Mouse (Mus musculus): ENCODE data around the gene Strn4. TPM values are rescaled to one million over a fixed set of nuclear protein-coding genes. Genes with fewer than 3 reads are reported as not detected.

Strn4 gene
- polyA plus RNA-seq (2015; fragmentation: Nextera tagmentation; extraction: Ambion mirVana), result 205 and 227 TPM in 2 replicates

- peaks cover 87% of the 10 kb centered on the region for H3K4me1 ChIP-seq
- H3K4me2 ChIP-seq, result peak within 1 kb of the TSS; percentile 92
- peak within 1 kb of the TSS; percentile 90 for H3K4me3 ChIP-seq
- peak; percentile 87 for ATAC-seq (replicated peaks)
- no peaks in the 10 kb centered on the region for H3K27me3 ChIP-seq (replicated peaks)
- 0% methylated on average over 1 of the region's 1 CpGs for WGBS
- no peaks in the 10 kb centered on the region for H3K9me3 ChIP-seq
- peak within 1 kb of the TSS; percentile 100 for H3K27ac ChIP-seq
- H3K36me3 ChIP-seq (replicated peaks), result no peaks in the 10 kb centered on the region
- peak within 1 kb of the TSS; percentile 99 for H3K9ac ChIP-seq
Observed at GRCm38 (mm10) chr7:16815351-16815941, at the start of gene Strn4. TSS of gene Strn4 (plus strand) at chr7:16815889.

DNA sequence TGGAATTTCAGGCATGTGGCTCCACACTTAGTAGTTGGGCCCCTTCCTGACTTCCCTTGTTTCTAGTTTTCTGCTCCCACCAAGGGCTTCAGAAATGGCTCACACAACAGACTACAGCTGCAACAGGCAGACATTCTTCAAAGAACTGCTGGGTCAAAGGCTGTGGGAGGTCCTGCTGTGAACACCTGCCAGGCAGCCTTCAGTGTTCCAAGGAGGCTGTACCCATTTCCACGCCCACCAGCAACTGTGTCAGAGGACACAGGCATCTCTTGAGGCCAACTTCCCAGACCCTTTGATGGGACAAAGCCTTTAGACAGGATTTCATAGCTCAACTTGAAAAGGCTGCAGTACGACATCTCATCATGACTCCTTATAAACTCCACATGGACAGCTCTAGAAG, 49.2 kb upstream of the Strn4 start:
- 8% methylated on average over 2 of the region's 2 CpGs for WGBS
- no peak for ATAC-seq (replicated peaks)

DNA sequence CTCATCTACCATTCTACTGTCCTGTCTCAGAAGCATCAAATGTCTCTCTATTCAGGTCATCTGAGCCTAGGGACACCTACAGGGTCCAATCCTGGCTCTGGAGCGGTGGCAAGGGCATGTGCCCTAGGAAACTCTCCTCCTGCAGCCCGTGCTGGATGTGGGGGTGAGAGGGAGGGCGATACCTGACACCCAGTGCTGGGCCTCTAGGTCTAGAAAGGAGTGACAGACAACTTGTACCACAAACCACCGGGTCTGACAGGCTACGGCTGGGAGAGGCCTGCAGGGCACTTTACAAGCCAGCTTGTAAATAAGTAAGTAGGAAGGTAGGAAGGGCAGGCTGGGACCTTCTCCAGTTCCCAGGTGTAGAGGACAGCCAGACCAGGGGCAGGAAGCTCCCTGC, 39.8 kb upstream of the Strn4 start:
- Histone ChIP-seq H3K27me3 (replicated peaks) (no peaks in the 10 kb centered on the region), H3K27ac (no peak overlapping the region), H3K4me2 (no peak overlapping the region), H3K4me3 (no peak overlapping the region), H3K9me3 (no peaks in the 10 kb centered on the region), H3K4me1 (peaks cover 4% of the 10 kb centered on the region), H3K36me3 (replicated peaks) (no peaks in the 10 kb centered on the region), H3K9ac (no peak overlapping the region)
- 66% methylated on average over 5 of the region's 5 CpGs for WGBS
- no peak for ATAC-seq (replicated peaks)

More for the DNA sequence above, 49.2 kb upstream of the Strn4 start:
- no peak overlapping the region for H3K27ac ChIP-seq
- no peak overlapping the region for H3K4me2 ChIP-seq
- H3K27me3 ChIP-seq (replicated peaks), result no peaks in the 10 kb centered on the region
- no peaks in the 10 kb centered on the region for H3K36me3 ChIP-seq (replicated peaks)
- no peak overlapping the region for H3K4me3 ChIP-seq
- H3K9ac ChIP-seq, result no peak overlapping the region
- no peaks in the 10 kb centered on the region for H3K4me1 ChIP-seq
- H3K9me3 ChIP-seq, result no peaks in the 10 kb centered on the region

DNA sequence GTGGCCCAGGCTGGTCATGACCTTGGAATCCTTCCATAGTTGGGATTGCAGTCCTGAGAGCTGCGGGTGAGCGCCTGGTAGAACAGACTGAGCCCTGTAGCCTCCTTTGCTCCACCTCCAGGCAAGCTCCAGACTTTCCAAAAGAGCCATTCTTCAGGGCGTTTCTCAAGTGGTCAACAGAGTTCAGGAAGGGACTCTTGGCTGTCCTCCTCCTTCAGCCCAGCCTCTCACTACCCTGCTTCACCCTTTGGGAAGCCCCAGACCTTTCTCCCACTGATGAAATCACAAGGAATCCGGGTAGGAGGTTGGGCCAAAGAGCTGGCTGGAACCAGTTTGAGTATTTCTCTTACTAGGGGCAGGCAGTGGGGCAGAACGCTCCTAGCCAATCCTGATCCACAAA, 35.6 kb upstream of the Strn4 start:
- WGBS, result 68% methylated on average over 5 of the region's 5 CpGs
- Histone ChIP-seq H3K9me3 (no peaks in the 10 kb centered on the region), H3K4me2 (no peak overlapping the region), H3K36me3 (replicated peaks) (no peaks in the 10 kb centered on the region), H3K4me1 (peaks cover 38% of the 10 kb centered on the region), H3K27me3 (replicated peaks) (0 out of 2 replicates have a peak, but pooled peaks cover 8% of the 10 kb centered on the region), H3K9ac (no peak overlapping the region), H3K4me3 (no peak overlapping the region), H3K27ac (no peak overlapping the region)
- ATAC-seq (replicated peaks), result no peak

- ATAC-seq (replicated peaks), result peak; percentile 82
Observed at GRCm38 (mm10) chr7:16780825-16781554, 34.7 kb upstream of the Strn4 start, which contains the start of gene Slc1a5. TSS of gene Slc1a5 (plus strand) at chr7:16781340.

GRCm38 (mm10) chr7:16781555-16781815, 34.2 kb upstream of the Strn4 start:
- H3K27ac ChIP-seq, result no peak overlapping the region
- H3K4me2 ChIP-seq, result peak overlapping the region; percentile 91
- ATAC-seq (replicated peaks), result peak; percentile 34; the same call in 1 of the 2 replicates
- H3K9ac ChIP-seq, result peak overlapping the region; percentile 35; the same call in 1 of the 2 replicates
- H3K9me3 ChIP-seq, result no peaks in the 10 kb centered on the region
- peak overlapping the region; percentile 46 for H3K4me3 ChIP-seq
- no peaks in the 10 kb centered on the region for H3K36me3 ChIP-seq (replicated peaks)
- H3K4me1 ChIP-seq, result peaks cover 38% of the 10 kb centered on the region
- 0 out of 2 replicates have a peak, but pooled peaks cover 8% of the 10 kb centered on the region for H3K27me3 ChIP-seq (replicated peaks)
- 0% methylated on average over 10 of the region's 10 CpGs for WGBS

More at GRCm38 (mm10) chr7:16780825-16781554, 34.7 kb upstream of the Strn4 start, which contains the start of gene Slc1a5:
- peaks cover 38% of the 10 kb centered on the region for H3K4me1 ChIP-seq
- peak within 1 kb of the TSS; percentile 91 for H3K4me2 ChIP-seq
- peak within 1 kb of the TSS; percentile 35 for H3K9ac ChIP-seq
- H3K9me3 ChIP-seq, result no peaks in the 10 kb centered on the region
- 3% methylated on average over 34 of the region's 34 CpGs for WGBS
- peak within 1 kb of the TSS; percentile 46 for H3K4me3 ChIP-seq
- H3K27me3 ChIP-seq (replicated peaks), result 0 out of 2 replicates have a peak, but pooled peaks cover 8% of the 10 kb centered on the region
- H3K27ac ChIP-seq, result 0 out of 2 replicates have a peak within 1 kb of the TSS, but pooled peaks have one; percentile 11
- no peaks in the 10 kb centered on the region for H3K36me3 ChIP-seq (replicated peaks)

DNA sequence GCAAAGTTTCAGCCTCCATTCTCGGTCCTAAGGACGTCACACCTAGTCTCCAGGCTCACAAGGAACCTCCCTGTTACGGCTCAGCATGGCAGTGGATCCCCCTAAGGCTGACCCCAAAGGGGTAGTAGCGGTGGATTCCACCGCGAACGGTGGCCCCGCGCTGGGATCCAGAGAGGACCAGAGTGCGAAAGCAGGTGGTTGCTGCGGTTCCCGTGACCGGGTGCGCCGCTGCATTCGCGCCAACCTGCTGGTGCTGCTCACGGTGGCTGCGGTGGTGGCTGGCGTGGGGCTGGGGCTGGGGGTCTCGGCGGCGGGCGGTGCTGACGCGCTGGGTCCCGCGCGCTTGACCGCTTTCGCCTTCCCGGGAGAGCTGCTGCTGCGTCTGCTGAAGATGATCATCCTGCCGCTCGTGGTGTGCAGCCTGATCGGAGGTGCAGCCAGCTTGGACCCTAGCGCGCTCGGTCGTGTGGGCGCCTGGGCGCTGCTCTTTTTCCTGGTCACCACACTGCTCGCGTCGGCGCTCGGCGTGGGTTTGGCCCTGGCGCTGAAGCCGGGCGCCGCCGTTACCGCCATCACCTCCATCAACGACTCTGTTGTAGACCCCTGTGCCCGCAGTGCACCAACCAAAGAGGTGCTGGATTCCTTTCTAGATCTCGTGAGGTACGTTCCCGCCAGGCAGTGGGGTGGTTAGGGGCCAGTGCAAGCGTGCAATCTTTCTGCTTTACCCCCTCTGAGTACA, 33.7 kb upstream of the Strn4 start:
- Histone ChIP-seq H3K4me3 (peak overlapping the region; percentile 46), H3K9ac (peak overlapping the region; percentile 35), H3K9me3 (no peaks in the 10 kb centered on the region), H3K27ac (no peak overlapping the region), H3K27me3 (replicated peaks) (0 out of 2 replicates have a peak, but pooled peaks cover 8% of the 10 kb centered on the region), H3K4me1 (peaks cover 38% of the 10 kb centered on the region), H3K4me2 (peak overlapping the region; percentile 91), H3K36me3 (replicated peaks) (no peaks in the 10 kb centered on the region)
- ATAC-seq (replicated peaks), result peak; percentile 49
- under 1% methylated on average over 60 of the region's 60 CpGs for WGBS

DNA sequence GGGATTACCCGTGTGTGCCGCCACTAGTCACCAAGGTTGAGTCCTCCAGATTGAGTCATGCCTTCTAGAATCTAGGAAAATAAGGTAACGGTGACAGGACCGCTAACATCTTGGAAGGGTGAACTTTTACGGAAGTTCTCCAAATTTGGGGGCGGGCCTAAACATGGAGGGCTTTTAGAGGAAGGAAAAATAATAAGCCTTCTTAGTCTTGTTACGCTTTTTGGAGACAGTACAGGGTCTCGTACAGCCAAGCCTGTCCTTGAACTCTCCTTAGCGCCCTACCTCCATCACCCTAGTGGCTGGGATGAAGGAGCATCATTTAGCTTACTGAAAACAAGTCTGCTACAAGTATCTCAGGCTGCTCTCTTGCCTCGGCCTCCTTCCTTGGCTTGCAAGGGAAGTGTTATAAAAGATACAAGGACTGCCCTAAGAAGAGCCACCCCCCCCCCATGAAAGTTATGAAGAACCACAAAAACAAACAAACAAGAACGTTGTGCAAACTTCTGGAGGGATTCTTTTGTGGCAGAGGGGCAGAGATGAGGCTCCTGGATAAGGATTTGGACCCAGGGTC, 33.0 kb upstream of the Strn4 start:
- H3K9me3 ChIP-seq, result no peaks in the 10 kb centered on the region
- peaks cover 38% of the 10 kb centered on the region for H3K4me1 ChIP-seq
- 6% methylated on average over 11 of the region's 11 CpGs for WGBS
- no peak overlapping the region for H3K27ac ChIP-seq
- no peak for ATAC-seq (replicated peaks)
- H3K4me3 ChIP-seq, result peak overlapping the region; percentile 46
- H3K36me3 ChIP-seq (replicated peaks), result no peaks in the 10 kb centered on the region
- H3K4me2 ChIP-seq, result peak overlapping the region; percentile 91
- 0 out of 2 replicates have a peak, but pooled peaks cover 8% of the 10 kb centered on the region for H3K27me3 ChIP-seq (replicated peaks)
- peak overlapping the region; percentile 35 for H3K9ac ChIP-seq

- Histone ChIP-seq H3K27me3 (replicated peaks) (0 out of 2 replicates have a peak, but pooled peaks cover 8% of the 10 kb centered on the region), H3K4me1 (peaks cover 38% of the 10 kb centered on the region), H3K4me3 (peak overlapping the region; percentile 46), H3K9me3 (no peaks in the 10 kb centered on the region), H3K9ac (0 out of 2 replicates have a peak overlapping the region, but pooled peaks have one; percentile 8), H3K36me3 (replicated peaks) (no peaks in the 10 kb centered on the region), H3K27ac (no peak overlapping the region), H3K4me2 (peak overlapping the region; percentile 91)
- no peak for ATAC-seq (replicated peaks)
- 25% methylated on average over 10 of the region's 10 CpGs for WGBS
Observed at GRCm38 (mm10) chr7:16783224-16783688, 32.4 kb upstream of the Strn4 start.

- Histone ChIP-seq H3K9ac (0 out of 2 replicates have a peak overlapping the region, but pooled peaks have one; percentile 8), H3K9me3 (no peaks in the 10 kb centered on the region), H3K4me3 (peak overlapping the region; percentile 46; the same call in 1 of the 2 replicates), H3K4me1 (peaks cover 38% of the 10 kb centered on the region), H3K27ac (no peak overlapping the region), H3K4me2 (peak overlapping the region; percentile 91), H3K36me3 (replicated peaks) (no peaks in the 10 kb centered on the region), H3K27me3 (replicated peaks) (0 out of 2 replicates have a peak, but pooled peaks cover 8% of the 10 kb centered on the region)
- 37% methylated on average over 17 of the region's 17 CpGs for WGBS
- ATAC-seq (replicated peaks), result no peak
Observed at GRCm38 (mm10) chr7:16783758-16784415, 31.8 kb upstream of the Strn4 start.

GRCm38 (mm10) chr7:16784498-16784976, 31.2 kb upstream of the Strn4 start:
- Histone ChIP-seq H3K27me3 (replicated peaks) (0 out of 2 replicates have a peak, but pooled peaks cover 8% of the 10 kb centered on the region), H3K4me1 (peaks cover 38% of the 10 kb centered on the region), H3K36me3 (replicated peaks) (no peaks in the 10 kb centered on the region), H3K4me2 (peak overlapping the region; percentile 91; the same call in 1 of the 2 replicates), H3K9ac (no peak overlapping the region), H3K9me3 (no peaks in the 10 kb centered on the region), H3K27ac (no peak overlapping the region), H3K4me3 (no peak overlapping the region)
- WGBS, result 64% methylated on average over 10 of the region's 10 CpGs
- no peak for ATAC-seq (replicated peaks)

All from midbrain, embryonic 15.5 days (tissue).